In genomic region chr7:67373975-67374374, GRCm38 (mm10) we compare ENCODE assay signal across 8 mouse cellular contexts. TPM values are rescaled to one million over a fixed set of nuclear protein-coding genes. Genes with fewer than 3 reads are reported as not detected.
DNase-seq lines count a peak whose midpoint lies in the region; ATAC-seq and TF ChIP-seq lines count a peak whose summit lies in the region.

No protein-coding gene starts in this region.

- H3K9me3 ChIP-seq in hindbrain, embryonic 16.5 days (ENCODE audit: control insufficient read depth, low read length): no peaks in the 10 kb centered on the region
- H3K9me3 ChIP-seq in limb, embryonic 13.5 days: no peaks in the 10 kb centered on the region
- H3K9me3 ChIP-seq in midbrain, embryonic 16.5 days (replicated peaks; ENCODE audit: control insufficient read depth, low read length, poor library complexity, severe bottlenecking): no peaks in the 10 kb centered on the region

- H3K27me3 ChIP-seq in hindbrain, embryonic 16.5 days (replicated peaks; ENCODE audit: control insufficient read depth, insufficient read depth, low read length): no peaks in the 10 kb centered on the region
- H3K27me3 ChIP-seq in limb, embryonic 13.5 days: no peaks in the 10 kb centered on the region
- H3K27me3 ChIP-seq in midbrain, embryonic 16.5 days (ENCODE audit: control insufficient read depth, insufficient read depth, low read depth, low read length): no peaks in the 10 kb centered on the region

- 48% methylated on average over 5 of the region's 5 CpGs for whole genome bisulfite sequencing in hindbrain, embryonic 16.5 days
- 50% methylated on average over 5 of the region's 5 CpGs for WGBS in limb, embryonic 13.5 days
- 42% methylated on average over 5 of the region's 5 CpGs for WGBS in midbrain, embryonic 16.5 days

- H3K4me2 ChIP-seq in hindbrain, embryonic 16.5 days (ENCODE audit: low read length): peak overlapping the region; percentile 88
- H3K4me2 ChIP-seq in limb, embryonic 13.5 days (replicated peaks): peak overlapping the region; percentile 93
- peak overlapping the region; percentile 99 for H3K4me2 ChIP-seq in midbrain, embryonic 16.5 days (ENCODE audit: low read length)

- no peak overlapping the region for H3K4me3 ChIP-seq in hindbrain, embryonic 16.5 days (ENCODE audit: low read length)
- peak overlapping the region; percentile 96; the same call in 1 of the 2 replicates for H3K4me3 ChIP-seq in limb, embryonic 13.5 days
- peak overlapping the region; percentile 66 for H3K4me3 ChIP-seq in midbrain, embryonic 16.5 days (ENCODE audit: low read depth, low read length)

- TF ChIP-seq CTCF in brain, embryonic 14.5 days (IDR thresholded peaks at IDR 0.05; ENCODE audit: borderline replicate concordance, extremely low read depth, insufficient read depth, insufficient read length): no peak

- peak overlapping the region; percentile 99; the same call in 1 of the 2 replicates for H3K27ac ChIP-seq in hindbrain, embryonic 16.5 days (ENCODE audit: low read depth, low read length)
- H3K27ac ChIP-seq in limb, embryonic 13.5 days: peak overlapping the region; percentile 99; the same call in 1 of the 2 replicates
- peak overlapping the region; percentile 100 for H3K27ac ChIP-seq in midbrain, embryonic 16.5 days (ENCODE audit: low read length)

- ATAC-seq in cerebellum, adult (ENCODE audit: insufficient number of reproducible peaks, low FRiP score, low TSS enrichment): no peak
- ATAC-seq in hindbrain, embryonic 16.5 days: no peak
- ATAC-seq in limb, embryonic 13.5 days (ENCODE audit: low FRiP score, low read depth): no peak
- ATAC-seq in midbrain, embryonic 16.5 days: no peak

- no peaks in the 10 kb centered on the region for H3K36me3 ChIP-seq in hindbrain, embryonic 16.5 days (ENCODE audit: control insufficient read depth, insufficient read depth, low read length)
- no peaks in the 10 kb centered on the region for H3K36me3 ChIP-seq in limb, embryonic 13.5 days
- H3K36me3 ChIP-seq in midbrain, embryonic 16.5 days (ENCODE audit: control insufficient read depth, insufficient read depth, low read length): no peaks in the 10 kb centered on the region

- DNase-seq in cerebellum, adult 11 months: peak; percentile 17
- peak; percentile 36 for DNase-seq in brain, embryonic 14.5 days (ENCODE audit: low read depth)
- peak; percentile 17 to 31 for DNase-seq in frontal cortex, postnatal 36 days (ENCODE audit: low spot score in 2 of 2)
- no peak for DNase-seq in natural killer cell, adult 2 months (ENCODE audit: low spot score in 2 of 2)

- TF ChIP-seq POLR2A in brain, embryonic 14.5 days (IDR thresholded peaks at IDR 0.05; ENCODE audit: borderline replicate concordance, extremely low read depth, insufficient read depth, insufficient read length, poor library complexity, severe bottlenecking): no peak

- H3K9ac ChIP-seq in hindbrain, embryonic 16.5 days (ENCODE audit: low read depth, low read length): peak overlapping the region; percentile 100; the same call in 1 of the 2 replicates
- H3K9ac ChIP-seq in limb, embryonic 13.5 days: 0 out of 2 replicates have a peak overlapping the region, but pooled peaks have one; percentile 15
- H3K9ac ChIP-seq in midbrain, embryonic 16.5 days (ENCODE audit: low read depth, low read length): peak overlapping the region; percentile 96

- peaks cover 11% of the 10 kb centered on the region for H3K4me1 ChIP-seq in hindbrain, embryonic 16.5 days (ENCODE audit: control insufficient read depth, insufficient read depth, low read depth, low read length)
- peaks cover 19% of the 10 kb centered on the region for H3K4me1 ChIP-seq in limb, embryonic 13.5 days
- peaks cover 15% of the 10 kb centered on the region for H3K4me1 ChIP-seq in midbrain, embryonic 16.5 days (ENCODE audit: control insufficient read depth, insufficient read depth, low read length)

RNA-seq across cellular contexts. Expression of gene Mef2a, which starts 1.3 kb away (rescaled TPM):
- polyA plus RNA-seq in brain, embryonic 14.5 days (2012; rRNA removed): 34.7 and 41.6 TPM in 2 replicates
- polyA plus RNA-seq in hindbrain, embryonic 16.5 days (2015; fragmentation: Nextera tagmentation; extraction: Ambion mirVana): 35.4 and 38.0 TPM in 2 replicates
- polyA plus RNA-seq in limb, embryonic 13.5 days (2015; fragmentation: Nextera tagmentation; extraction: Ambion mirVana): 40.2 and 40.6 TPM in 2 replicates
- 43.2 and 43.7 TPM in 2 replicates for polyA plus RNA-seq in midbrain, embryonic 16.5 days (2015; fragmentation: Nextera tagmentation; extraction: Ambion mirVana)

Comparison
In these comparisons a context has a peak if more than half of its experiments do, and no peak if none do; other contexts are left out.
1. DNase-seq: peak in cerebellum, adult 11 months (single experiment), brain, embryonic 14.5 days (single experiment) and frontal cortex, postnatal 36 days (2 of 2); none in natural killer cell, adult 2 months (0 of 2).
2. H3K9ac ChIP-seq: peak in every context shown above with its lines; median percentile 100 in hindbrain, embryonic 16.5 days; 96 in midbrain, embryonic 16.5 days; 15 in limb, embryonic 13.5 days.
3. Peak in every context shown above with its lines, with median percentiles within 50 percentile points of each other: H3K27ac ChIP-seq and H3K4me2 ChIP-seq.